Mouse (Mus musculus) C2C12 (cell line): ENCODE results near the gene Nprl3.
"Not testable (repeated sequence)": the region's sequence is repeated elsewhere in the genome, so short reads cannot be mapped to it uniquely, and the experiment has no call there.

Experiments used
- CTCF ChIP-seq: IDR thresholded peaks from one replicate; pipeline ENCODE4 v1.5.1; 2011; ENCODE audit not compliant: control insufficient read depth, insufficient read depth, insufficient read length
- FOSL1 ChIP-seq: IDR thresholded peaks from one replicate; pipeline ENCODE4 v1.8.0; 2011; ENCODE audit warnings: mild to moderate bottlenecking, low read length; ENCODE audit not compliant: poor library complexity, insufficient read depth, severe bottlenecking
- MAX ChIP-seq: IDR thresholded peaks from one replicate; pipeline ENCODE4 v1.6.1; 2011; ENCODE audit warnings: mild to moderate bottlenecking, control low read depth
- USF1 ChIP-seq: IDR thresholded peaks from one replicate; pipeline ENCODE4 v1.6.1; 2011; ENCODE audit warnings: low read depth, mild to moderate bottlenecking, control low read depth, moderate library complexity

- not testable (repeated sequence) for TF ChIP-seq MAX, USF1, FOSL1
- TF ChIP-seq CTCF, result peak; percentile 10
These were observed 19.4 kb upstream of the Nprl3 start, which contains the start of gene Hbq1b for GRCm38 (mm10) chr11:32286695-32287492.
